8 mouse cellular contexts compared by ENCODE assay signal in the genomic region with DNA sequence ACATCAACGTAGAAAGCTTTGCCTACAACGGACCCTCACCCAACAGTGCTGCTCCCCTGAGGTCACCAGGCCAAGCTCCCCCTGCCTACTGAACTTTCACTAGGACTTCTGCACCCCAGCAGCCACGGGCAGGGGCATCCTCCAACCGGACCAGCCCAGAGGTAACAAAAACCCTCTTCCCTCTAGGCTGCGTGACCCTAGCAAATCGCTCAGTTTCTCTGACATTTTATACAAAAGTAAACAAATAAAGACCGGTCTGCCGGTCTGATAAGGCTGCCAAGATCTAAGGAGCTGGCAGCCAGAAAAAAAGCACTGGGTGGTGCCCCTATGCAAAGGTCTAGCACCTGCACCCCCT. TPM values are rescaled to one million over a fixed set of nuclear protein-coding genes. Genes with fewer than 3 reads are reported as not detected.
DNase-seq lines count a peak whose midpoint lies in the region; ATAC-seq and TF ChIP-seq lines count a peak whose summit lies in the region.

No protein-coding gene starts in this region.

- TF ChIP-seq EP300 in liver, postnatal 0 days (IDR thresholded peaks at IDR 0.05; ENCODE audit: low read depth), result no peak

- H3K4me2 ChIP-seq in hindbrain, embryonic 12.5 days (replicated peaks), result peak overlapping the region; percentile 94
- H3K4me2 ChIP-seq in liver, postnatal 0 days (ENCODE audit: low read depth, low read length), result peak overlapping the region; percentile 76; the same call in 1 of the 2 replicates

- H3K79me2 ChIP-seq in C2C12 (ENCODE audit: control insufficient read depth, insufficient read depth), result peaks cover 99% of the 10 kb centered on the region

- DNase-seq in gastrocnemius, adult 2 months, result no peak
- no peak for DNase-seq in gastrocnemius, adult 18-20 months (ENCODE audit: low spot score)
- DNase-seq in liver, postnatal 0 days, result no peak
- no peak for DNase-seq in urinary bladder, postnatal 14 days (ENCODE audit: low spot score)
- DNase-seq in spleen, postnatal 36 days (ENCODE audit: low spot score in 2 of 2), result no peak
- DNase-seq in gastrocnemius, postnatal 10 days, result no peak

- peaks cover 43% of the 10 kb centered on the region for H3K4me1 ChIP-seq in hindbrain, embryonic 12.5 days
- H3K4me1 ChIP-seq in liver, postnatal 0 days (ENCODE audit: insufficient read depth), result peaks cover 30% of the 10 kb centered on the region

- no peaks in the 10 kb centered on the region for H3K27me3 ChIP-seq in C2C12 (ENCODE audit: control insufficient read depth, insufficient read depth, insufficient read length)
- H3K27me3 ChIP-seq in hindbrain, embryonic 12.5 days, result no peaks in the 10 kb centered on the region
- peaks cover 35% of the 10 kb centered on the region for H3K27me3 ChIP-seq in liver, postnatal 0 days (ENCODE audit: insufficient read depth, low read length)

- H3K27ac ChIP-seq in gastrocnemius, adult 2 months, result peak overlapping the region; percentile 100
- H3K27ac ChIP-seq in hindbrain, embryonic 12.5 days, result peak overlapping the region; percentile 100
- H3K27ac ChIP-seq in liver, postnatal 0 days (ENCODE audit: low read depth), result no peak overlapping the region

- H3K4me3 ChIP-seq in gastrocnemius, adult 2 months, result peak overlapping the region; percentile 99
- H3K4me3 ChIP-seq in C2C12 (ENCODE audit: insufficient read depth, poor library complexity, severe bottlenecking), result peak overlapping the region; percentile 78
- H3K4me3 ChIP-seq in hindbrain, embryonic 12.5 days, result peak overlapping the region; percentile 85
- H3K4me3 ChIP-seq in liver, postnatal 0 days (ENCODE audit: low read depth, low read length), result 0 out of 2 replicates have a peak overlapping the region, but pooled peaks have one; percentile 78

- intact Hi-C loops in gastrocnemius, adult 2 months (cut with DNase I), result no loop called here

- H3K36me3 ChIP-seq in C2C12 (ENCODE audit: control insufficient read depth, insufficient read depth), result peaks cover 34% of the 10 kb centered on the region
- H3K36me3 ChIP-seq in hindbrain, embryonic 12.5 days, result peaks cover 28% of the 10 kb centered on the region
- 0 out of 2 replicates have a peak, but pooled peaks cover 6% of the 10 kb centered on the region for H3K36me3 ChIP-seq in liver, postnatal 0 days (replicated peaks; ENCODE audit: insufficient read depth, low read length)

- H3K9me3 ChIP-seq in hindbrain, embryonic 12.5 days (replicated peaks), result no peaks in the 10 kb centered on the region
- H3K9me3 ChIP-seq in liver, postnatal 0 days (ENCODE audit: low read length), result no peaks in the 10 kb centered on the region

- WGBS in hindbrain, embryonic 12.5 days, result 4% methylated on average over 8 of the region's 8 CpGs
- 50% methylated on average over 8 of the region's 8 CpGs for WGBS in liver, postnatal 0 days (ENCODE audit: insufficient replicate concordance)

- no peak overlapping the region for H3ac ChIP-seq in C2C12 (ENCODE audit: control insufficient read depth, insufficient read length, low read depth)

- no peak for ATAC-seq in hindbrain, embryonic 12.5 days (ENCODE audit: low FRiP score)
- ATAC-seq in liver, postnatal 0 days, result no peak

- peaks cover 92% of the 10 kb centered on the region for H3K79me3 ChIP-seq in C2C12 (ENCODE audit: low read depth)

- no peak for TF ChIP-seq CTCF in gastrocnemius, adult 2 months (IDR thresholded peaks at IDR 0.05)
- TF ChIP-seq CTCF in C2C12 (IDR thresholded peaks at IDR 0.05; ENCODE audit: control insufficient read depth, insufficient read depth, insufficient read length), result no peak
- TF ChIP-seq CTCF in liver, postnatal 0 days (IDR thresholded peaks at IDR 0.05; ENCODE audit: low read depth), result no peak

- peak overlapping the region; percentile 100 for H3K9ac ChIP-seq in hindbrain, embryonic 12.5 days
- H3K9ac ChIP-seq in liver, postnatal 0 days (replicated peaks), result no peak overlapping the region

TF ChIP-seq in C2C12, 6 proteins besides CTCF, POLR2A, EP300 and RAD21:
- TF ChIP-seq CEBPB (IDR thresholded peaks at IDR 0.05; ENCODE audit: low read depth) (no peak), USF1 (IDR thresholded peaks at IDR 0.05; ENCODE audit: low read depth) (no peak), MYOD1 (IDR thresholded peaks at IDR 0.05; ENCODE audit: control insufficient read depth, insufficient read length, low read depth) (no peak), MYOG (IDR thresholded peaks at IDR 0.05; ENCODE audit: control insufficient read depth, extremely low read depth, insufficient read length) (no peak), FOSL1 (IDR thresholded peaks at IDR 0.05; ENCODE audit: insufficient read depth, low read length, poor library complexity, severe bottlenecking) (no peak), MAX (IDR thresholded peaks at IDR 0.05) (no peak)

RNA-seq across cellular contexts. Expression of a gene that starts 4.9 kb away (rescaled TPM):
- total RNA-seq in gastrocnemius, adult 2 months (2021), result 10 to 100 TPM; 31.5 to 32.0 TPM
- total RNA-seq in gastrocnemius, adult 18-20 months (2021), result 10 to 100 TPM; 29.0 to 40.6 TPM
- polyA plus RNA-seq in C2C12 (2012; fragmentation: generic; extraction: Trizol), result 44.3 TPM
- polyA plus RNA-seq in hindbrain, embryonic 12.5 days (2016; fragmentation: Nextera tagmentation; extraction: Ambion mirVana), result 72.8 and 73.7 TPM in 2 replicates
- 2.9 and 4.0 TPM in 2 replicates for polyA plus RNA-seq in liver, postnatal 0 days (2015; fragmentation: Nextera tagmentation; extraction: Ambion mirVana)
- total RNA-seq in gastrocnemius, postnatal 10 days (2021), result 10 to 100 TPM; 44.8 to 64.7 TPM
